Mouse (Mus musculus): ENCODE results near the gene Lelp1.

Lelp1 gene

DNA sequence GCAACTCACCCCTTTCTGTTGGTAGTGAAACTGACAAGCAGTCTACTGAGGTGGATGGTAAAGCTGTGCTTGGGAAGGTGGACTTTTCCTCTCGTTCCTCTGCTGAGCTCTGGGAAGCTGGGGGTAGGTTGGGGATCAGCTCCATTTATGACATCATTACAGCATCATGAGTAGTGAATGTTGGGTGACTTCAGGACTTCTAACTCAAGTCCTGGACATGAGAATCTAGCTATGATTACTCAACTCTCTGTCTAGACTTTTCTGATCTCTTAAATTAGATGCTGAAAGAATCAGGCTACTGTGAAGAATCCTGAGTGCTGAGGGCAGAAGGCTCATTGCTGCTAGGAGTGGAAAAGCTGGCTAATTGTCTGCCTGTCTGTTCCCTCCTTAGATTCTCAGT lies at the start of gene Lelp1:
Gene Lelp1, minus strand, starts transcription at position 101 of the 400 bp plus-strand sequence.
- no peak for DNase-seq

DNA sequence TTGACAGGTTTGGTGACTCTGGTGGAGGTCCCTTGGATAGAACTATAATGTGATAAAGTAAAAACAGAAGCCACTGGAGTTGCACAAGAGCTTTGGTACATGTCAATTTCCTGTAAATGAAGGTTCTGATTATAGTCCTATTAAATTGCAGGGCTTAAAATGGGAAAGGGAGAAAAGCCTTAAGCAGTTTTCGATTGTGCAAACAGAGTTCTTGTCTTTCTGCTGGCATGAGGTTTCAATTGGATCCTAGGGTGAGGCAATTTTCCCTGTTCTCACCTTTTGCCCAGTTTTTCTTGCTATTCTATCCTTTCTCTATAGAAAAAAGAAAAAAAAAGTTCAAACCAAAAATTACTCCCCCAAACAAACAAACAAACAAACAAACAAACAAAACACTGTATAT lies 34.3 kb upstream of the Lelp1 start:
- no peak for DNase-seq

DNA sequence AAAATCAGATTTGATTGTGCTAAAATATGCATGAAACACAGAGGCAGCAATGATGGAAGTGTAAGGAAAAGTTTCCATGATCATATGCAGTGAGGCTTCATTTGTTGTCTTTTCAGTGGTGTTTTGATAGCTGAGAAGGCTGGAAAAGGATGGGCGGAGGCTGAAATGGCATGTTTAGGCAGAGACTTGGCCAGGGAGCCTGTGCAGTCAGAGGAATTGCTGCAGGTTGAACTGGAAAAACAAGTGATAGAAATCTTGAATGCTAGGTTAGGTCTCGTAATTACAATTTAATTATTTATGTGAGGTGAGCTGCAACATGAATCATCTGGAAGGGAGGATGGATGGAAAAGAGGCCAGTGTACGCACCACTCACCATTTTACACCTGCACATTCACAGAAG lies 27.3 kb upstream of the Lelp1 start:
- no peak for DNase-seq

DNA sequence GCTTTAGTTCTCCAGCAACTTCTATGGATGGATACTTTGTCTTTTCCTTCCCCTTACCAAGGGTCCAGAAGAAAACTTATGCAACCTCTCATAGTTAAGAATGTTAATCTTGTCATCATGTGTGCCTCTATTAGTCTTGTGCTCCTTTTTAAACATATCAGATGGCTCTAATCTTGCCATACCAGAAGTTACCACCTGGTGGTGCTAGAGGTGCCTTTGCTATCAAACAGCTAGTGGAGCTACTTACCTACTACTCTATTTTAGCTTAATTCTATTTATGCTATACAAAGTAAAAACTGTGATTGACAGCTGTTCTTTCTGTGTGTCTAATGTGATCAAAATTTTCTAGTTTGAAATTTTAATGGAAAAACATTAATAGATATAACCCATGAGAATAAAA lies 10.8 kb upstream of the Lelp1 start:
- DNase-seq = no peak

DNA sequence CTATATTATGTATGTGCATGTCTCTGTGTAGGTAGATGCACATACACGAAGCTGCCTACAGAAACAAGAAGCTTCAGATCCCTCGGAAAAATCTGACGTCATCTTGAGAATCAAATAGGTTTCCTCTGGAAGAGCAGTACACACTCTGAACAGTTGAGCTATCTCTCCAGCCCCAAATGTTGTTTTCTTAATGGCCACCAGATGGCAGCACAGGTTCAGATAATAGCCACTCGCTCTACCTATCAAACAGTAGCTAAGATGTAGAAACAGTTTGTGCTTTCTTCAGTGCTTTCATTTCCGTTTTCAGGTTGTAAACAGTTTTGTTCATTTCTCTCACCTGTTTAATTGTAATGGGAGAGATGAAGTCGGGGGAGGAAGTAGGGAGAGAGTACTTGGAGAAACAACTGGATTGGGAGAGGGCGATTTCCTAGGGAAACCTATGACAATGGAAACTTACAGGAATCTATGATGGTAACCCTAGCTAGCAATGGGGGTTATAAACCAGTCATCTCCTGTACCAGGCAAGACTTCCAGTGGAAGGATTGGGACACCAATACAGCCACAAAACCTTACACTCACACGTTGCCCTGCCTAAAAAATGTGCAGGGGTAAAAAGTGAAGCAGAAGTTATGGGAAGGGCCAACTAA lies 8.2 kb upstream of the Lelp1 start:
- no peak for DNase-seq

DNA sequence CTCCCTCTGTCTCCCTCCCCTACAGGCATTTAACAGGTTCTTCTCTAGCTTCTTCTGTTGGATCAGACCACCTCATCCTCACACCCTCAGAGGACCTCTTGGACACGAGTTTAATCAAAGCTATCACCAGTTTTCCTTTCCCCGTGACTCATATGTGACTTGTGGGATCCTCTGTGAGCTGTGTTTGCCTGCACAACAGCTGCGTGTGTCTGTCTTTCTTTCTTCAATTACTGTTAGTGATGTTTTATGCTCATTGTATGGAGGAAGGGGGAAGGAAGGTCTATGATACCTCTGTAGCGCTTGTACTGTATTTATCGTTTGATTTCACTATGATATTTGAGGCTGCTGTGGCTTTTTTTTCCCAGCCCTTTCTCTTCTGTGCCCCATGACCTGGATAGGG lies 5.4 kb upstream of the Lelp1 start:
- no peak for DNase-seq

DNA sequence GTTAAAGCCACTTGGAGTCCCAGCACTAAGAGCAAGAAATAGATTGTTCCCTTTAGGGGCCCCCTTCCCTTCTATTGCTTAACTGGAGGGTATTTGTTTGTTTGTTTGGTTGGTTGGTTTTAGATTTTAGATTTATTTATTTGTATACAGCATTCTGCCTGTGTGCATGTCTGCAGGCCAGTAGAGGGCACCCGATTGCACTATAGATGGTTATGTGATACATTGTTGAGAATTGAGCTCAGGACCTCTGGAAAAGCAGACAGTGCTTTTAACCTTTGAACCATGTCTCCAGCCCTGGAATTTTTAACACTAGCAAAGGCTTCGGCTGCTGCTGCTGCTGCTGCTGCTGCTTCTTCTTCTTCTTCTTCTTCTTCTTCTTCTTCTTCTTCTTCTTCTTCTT lies 4.9 kb upstream of the Lelp1 start:
- peak; percentile 6 for DNase-seq

DNA sequence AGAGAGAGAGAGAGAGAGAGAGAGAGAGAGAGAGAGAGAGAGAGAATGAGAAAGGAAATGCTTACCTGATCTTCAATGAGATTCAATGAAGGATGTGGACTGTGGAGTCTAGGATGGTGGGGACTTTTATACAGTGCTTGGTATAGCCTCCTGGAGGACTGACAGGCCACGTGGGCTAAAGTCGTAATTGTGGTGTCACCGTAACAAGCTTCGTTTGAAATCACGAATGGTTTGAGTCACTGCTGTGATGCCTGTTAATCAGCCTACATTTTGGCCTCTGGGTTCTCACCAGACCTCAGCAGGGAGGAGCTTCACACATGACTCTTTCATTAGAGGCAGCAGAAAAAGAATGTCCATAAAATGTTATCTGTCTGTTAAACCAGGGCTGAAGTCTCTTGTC lies 18.7 kb downstream of the Lelp1 start, which contains the start of gene Prr9:
Gene Prr9, minus strand, starts transcription at position 101 of the 400 bp plus-strand sequence.
- DNase-seq = no peak

DNA sequence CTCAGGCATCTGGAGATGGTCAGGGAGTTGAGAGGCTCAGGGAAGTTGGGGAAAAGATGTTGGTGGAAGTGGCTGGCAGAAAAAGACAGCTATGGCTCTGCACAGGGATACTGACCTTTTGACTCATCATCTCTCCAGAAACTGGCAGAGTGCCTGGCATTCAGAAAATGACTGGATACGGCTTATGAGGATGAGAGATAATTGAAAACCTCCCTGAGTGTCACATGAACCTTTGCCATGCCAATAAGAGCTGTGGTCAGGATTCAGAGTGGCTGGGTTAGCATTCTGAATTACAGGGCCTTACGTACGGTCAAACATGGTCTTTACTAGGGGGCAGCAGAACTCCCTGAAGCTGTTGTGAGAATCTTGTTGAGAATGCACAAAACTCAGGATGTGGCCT lies 21.6 kb downstream of the Lelp1 start:
- DNase-seq = no peak

DNA sequence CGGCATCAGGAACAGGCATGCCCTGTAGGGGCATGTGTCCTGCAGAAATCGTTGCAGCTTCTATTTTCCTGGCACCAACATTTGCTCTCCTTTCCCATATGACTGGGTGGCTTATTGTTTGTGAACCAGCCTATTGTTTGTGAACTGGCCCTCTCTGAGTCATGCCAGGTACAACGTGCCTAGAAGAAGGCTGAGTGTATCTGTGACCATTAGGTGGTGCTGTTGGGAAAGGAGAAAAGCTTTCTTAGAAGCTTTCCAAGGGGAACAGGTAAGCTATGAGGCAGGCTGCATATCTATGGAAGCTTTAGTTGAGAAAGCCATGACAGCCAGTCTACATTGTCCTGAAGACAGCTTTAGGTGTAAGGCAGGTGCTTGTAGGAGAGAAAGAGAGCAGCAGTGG lies 24.6 kb downstream of the Lelp1 start:
- DNase-seq = no peak

DNA sequence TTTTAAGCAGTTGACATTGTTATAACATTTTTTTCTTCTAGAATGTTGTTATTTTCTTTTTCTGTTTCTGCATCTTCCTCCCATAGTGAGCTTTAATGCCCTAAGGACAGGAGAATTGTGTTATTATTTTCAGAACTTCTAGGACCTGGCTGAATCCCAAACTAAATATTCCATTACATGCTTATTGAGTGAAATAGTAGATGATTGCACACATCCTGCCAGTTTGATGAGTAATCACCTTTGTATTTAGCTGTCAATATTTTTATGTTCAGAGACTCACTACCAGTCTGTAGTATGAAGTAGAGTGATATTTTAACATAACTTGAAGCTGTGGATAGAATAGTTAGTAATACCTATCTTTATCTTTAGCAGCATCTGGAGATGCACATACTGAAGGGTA lies 31.0 kb downstream of the Lelp1 start:
- DNase-seq = no peak

DNA sequence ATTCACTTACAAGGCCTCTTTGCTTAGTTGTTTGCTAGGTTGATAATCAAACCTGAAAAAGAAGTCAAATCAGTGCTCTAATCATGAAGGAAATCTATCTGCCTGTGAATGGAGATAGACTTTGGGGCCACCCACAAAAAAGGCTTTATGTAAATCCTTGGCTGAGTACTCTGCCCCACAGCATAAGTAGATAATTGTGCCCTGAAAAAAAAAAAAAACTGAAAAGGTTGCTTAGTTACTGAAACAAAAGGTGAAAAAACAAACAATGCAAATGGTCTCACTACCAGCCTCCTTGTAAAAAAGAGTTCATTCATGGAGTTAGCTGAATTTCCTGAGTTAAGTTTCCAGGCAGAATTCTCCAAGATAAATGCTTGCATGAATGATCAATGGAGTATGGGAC lies 31.8 kb downstream of the Lelp1 start:
- no peak for DNase-seq

DNA sequence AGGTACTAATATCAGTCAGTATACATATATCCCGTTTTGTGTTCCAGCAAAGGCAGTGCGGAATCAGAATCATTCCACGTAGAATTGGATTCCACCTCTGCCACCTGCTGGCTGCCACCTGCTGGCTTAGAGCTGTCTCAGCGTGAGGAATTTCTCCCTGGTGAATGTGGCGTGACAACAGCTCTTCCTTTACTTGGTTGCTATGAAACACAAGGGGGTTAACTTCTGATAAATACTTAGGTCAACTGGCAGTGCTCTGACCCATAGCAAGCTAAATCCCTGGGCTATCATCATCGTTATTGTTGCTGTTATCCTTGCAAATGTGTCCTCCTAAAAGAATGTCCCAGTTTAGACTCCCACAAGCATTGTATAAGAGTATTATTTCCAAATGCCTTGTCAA lies 36.0 kb downstream of the Lelp1 start:
- DNase-seq = peak; percentile 16
